Mouse (Mus musculus) duodenum, adult 2 months (tissue): ENCODE measurements around the gene Havcr1. TPM values are rescaled to one million over a fixed set of nuclear protein-coding genes. Genes with fewer than 3 reads are reported as not detected.

Experiments
- polyA plus RNA-seq: library from polyadenylated mRNA; depleted of rRNA; stranded (reverse); fragments of >200 nt; gene quantifications from 2 replicates; pipeline ENCODE4 v1.2.3, GENCODE M21; 2012; ENCODE audit warnings: low replicate concordance; rRNA removed

The Havcr1 gene
- polyA plus RNA-seq: not detected in 2 replicates

DNA sequence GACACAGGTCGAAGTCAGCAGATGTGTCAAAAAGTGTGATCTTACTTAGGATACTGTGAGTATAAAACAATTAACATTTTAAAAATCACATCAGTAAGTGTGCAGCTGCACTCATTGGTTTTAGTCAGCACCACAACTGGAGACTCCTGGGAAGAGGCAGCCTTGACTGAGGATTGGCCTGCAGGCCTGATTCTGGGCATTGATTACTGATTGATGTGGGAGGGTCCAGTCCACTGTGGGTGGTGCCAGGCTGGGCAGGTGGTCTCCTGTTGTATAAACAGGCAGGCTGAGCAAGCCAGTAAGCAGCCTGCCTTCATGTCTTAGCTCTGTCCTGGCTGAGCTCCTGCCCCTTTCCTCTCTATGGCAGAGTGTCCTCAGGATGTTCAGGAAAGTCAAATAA is at the start of gene Havcr1:
Gene Havcr1 (plus strand): TSS at position 5 of the 400 bp plus-strand sequence.

DNA sequence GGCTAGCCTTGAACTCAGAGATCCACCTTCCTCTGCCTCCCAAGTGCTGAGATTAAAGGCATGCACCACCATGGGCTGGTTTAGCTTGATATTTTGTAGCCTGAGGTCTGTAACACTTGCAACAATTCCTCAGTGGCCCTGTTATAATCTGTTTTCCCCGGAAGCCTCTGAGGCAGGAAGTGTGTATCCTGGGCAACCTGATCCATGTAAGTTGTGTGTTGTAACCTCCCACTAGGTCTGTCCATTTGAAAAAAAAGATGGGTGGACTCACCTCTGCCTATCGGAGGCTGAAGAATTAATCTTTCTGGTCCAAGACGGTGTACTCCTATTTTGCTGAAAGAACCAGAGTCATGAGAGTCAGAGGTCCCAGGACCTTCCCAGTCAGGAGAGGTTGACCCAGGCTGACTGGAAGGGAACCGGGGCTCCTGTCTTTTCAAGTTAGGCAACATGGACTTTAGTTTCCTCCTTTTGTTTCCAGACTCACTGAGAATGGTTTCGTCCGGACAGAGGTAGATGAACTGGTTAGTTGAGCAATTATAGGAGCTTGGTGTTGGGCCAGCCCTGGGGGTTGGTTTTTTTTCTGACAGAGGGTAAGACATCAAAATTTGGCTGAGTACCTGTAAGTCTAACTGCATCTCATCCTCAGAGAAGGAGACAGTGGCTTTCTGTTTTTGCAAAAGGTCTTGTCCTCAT is 28.1 kb upstream of the Havcr1 start, which contains the start of gene Timd2:
Gene Timd2 (minus strand): TSS at position 398 of the 693 bp plus-strand sequence.

GRCm38 (mm10) chr11:46810511-46810910 is 75.6 kb downstream of the Havcr1 start, which contains the start of gene Timd4:
Gene Timd4 (plus strand): TSS chr11:46810800.

Other genes starting within 250 kb of the Havcr1 start
- gene Gm12169, start 210.9 kb upstream of the Havcr1 start, polyA plus RNA-seq: not detected in 2 replicates
- gene BC053393, start 163.5 kb upstream of the Havcr1 start, polyA plus RNA-seq: not detected in 2 replicates
- not detected in 2 replicates for gene Dppa1, start 105.8 kb upstream of the Havcr1 start, polyA plus RNA-seq
- gene Timd2, start 28.0 kb upstream of the Havcr1 start, polyA plus RNA-seq: 1.6 TPM in 1 of 2 replicates, not detected in the other
- gene Timd4, start 75.7 kb downstream of the Havcr1 start, polyA plus RNA-seq: 0.16 and 0.44 TPM in 2 replicates